Mouse (Mus musculus) adrenal gland, postnatal 10 days (tissue): ENCODE results near the gene Large2. TPM values are rescaled to one million over a fixed set of nuclear protein-coding genes. Genes with fewer than 3 reads are reported as not detected.

Source experiments
- DNase-seq: peaks from one replicate; pipeline ENCODE4 v3.0.0; 2021; ENCODE audit warnings: mixed read lengths
- total RNA-seq, 2 experiments: library from RNA; stranded (reverse); gene quantifications; 2 replicates each; pipeline ENCODE4 v1.2.3; 2021

Large2 gene
- total RNA-seq, 2 experiments from 2014 or later: 1.7 to 2.2 TPM

DNA sequence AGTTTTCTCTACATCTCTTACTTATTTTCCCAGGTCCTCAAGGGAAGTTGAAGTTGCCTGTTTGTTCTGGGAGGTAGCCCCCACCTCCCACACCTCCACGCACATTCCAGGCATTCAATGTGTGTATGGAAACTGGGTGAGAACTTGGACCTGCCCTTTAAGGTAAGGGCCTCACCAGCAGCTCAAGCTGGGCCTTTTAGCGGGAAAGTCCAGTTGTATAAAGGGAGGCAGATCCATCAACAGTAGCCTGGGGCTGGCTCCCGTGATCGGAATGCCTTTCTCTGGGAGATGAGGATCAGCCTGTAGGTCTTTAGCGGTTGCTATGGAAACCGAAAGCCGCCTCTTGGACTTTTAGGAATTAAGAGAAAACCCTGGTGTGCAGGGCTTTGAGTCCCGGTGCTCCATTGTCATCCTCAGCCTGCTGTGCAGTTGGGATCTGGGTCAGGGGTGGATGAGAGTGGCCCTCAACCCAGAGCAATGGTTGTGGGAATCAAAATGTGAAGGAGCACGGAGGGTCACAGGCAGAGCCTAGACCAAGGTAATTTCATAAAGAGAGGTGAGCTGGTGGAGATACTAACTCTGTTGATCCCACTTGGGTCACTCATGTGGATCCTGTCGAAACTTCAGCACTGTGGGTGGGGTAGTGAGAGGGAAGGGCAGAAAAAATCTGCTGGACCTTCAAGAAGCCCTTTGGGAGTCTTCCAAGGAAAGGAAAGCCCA lies 2.5 kb downstream of the Large2 start:
- no peak for DNase-seq

DNA sequence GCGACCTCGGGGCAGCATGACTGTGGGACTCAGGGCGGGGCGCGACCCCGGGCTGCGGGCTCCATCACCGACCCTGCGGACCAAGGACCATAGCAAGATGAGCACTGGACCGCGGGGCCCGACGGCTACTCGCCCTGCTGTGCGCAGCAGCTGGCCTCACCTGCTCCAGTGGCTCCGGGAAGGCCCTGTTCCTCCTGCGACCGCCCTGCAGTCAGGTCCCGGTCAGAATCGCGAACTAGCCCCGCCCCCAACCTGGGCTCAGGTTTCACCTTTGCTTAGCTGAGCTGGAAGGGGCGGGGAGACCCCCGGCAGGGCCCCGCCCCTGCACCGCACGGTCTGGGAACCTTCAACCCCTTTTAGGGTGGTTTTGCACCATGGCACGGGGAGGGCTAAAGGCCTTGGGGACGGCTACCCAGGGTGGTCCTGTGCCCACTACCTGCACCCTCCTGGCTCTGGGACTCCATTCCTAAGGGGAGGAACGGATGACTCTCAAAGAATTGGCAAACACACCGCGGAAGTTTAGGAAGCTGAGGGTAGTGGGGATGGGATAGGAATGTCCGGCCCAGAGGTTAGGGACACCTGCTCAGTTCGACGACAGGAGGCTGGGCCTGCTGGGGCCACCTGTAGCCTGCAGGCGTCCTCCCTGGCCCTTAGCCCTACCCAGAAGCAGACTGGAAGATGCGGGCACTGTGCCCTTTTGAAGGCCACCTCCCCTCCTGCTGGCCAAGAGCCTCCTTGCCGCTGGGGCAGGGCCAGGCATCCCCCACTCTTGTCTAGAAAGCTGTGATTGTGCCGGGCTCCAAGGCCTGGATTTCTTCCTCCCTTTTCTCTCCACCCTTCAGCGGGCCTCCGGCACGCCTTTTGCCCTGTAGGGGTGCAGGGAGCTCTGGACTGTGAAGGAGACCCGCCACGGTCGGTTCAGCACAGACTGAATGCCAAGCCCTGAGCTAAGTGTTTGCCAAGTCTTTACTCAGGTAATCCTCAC lies 3.6 kb downstream of the Large2 start:
- peak; percentile 63 for DNase-seq

DNA sequence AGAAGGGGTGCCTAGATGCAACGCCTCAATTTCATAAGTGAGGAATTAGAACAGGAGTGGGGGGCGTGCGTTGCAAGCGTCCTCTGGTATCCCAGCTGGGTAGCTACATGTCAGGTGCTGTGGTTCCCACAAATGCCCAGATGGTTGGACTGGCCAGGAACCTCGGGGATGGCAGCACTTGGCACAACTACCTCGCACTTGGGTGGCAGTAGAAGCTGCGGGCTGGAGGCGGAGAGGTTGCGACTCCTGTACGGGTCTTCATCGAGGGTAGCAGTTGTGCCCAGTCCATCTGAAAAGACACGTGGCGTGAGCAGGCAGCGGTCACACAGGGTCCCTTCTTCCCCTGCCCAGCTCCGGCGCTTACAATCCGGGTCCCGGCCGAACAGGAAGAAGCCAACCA lies 4.3 kb downstream of the Large2 start:
- no peak for DNase-seq

- DNase-seq: no peak
Observed at GRCm38 (mm10) chr2:92367383-92368029, 7.2 kb downstream of the Large2 start.

DNA sequence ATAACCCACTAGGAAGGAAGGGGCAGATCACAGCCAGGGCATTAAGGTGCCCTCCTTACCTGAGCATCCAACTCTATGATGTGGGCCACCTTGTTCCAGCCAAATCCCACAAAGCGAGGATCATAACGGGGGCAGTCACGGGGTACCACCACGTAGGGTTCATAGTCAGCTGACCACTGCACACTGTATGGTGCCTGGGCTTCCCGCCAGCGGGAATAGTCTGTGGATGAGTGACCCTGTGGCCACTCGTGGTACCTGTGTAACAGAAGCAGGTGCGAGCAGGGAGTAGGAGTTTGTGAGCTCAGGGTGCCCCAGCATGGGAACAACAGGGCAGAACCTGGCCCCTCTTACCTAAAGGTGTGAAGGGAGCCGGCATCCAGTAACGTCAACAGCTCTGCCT lies 9.1 kb downstream of the Large2 start:
- no peak for DNase-seq

DNA sequence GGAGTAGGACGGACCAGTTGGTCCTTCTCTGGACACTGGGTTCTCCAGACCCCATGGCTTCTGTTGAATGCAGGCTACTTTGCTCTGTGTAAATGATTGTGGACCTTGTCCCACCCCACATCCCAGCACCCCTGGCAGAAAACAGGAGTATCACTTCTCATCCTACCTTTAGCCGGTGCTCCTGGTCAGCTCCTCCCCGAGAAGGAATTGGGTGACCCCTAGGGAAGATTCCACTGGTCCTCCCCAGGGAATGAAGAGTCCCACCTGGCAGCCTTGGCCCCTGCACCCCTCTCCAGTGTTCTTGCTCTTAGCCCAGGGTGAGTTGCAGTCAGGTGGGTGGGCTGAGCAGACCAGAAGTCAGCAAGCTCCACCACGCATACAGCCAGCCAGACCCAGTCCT lies 10.6 kb downstream of the Large2 start:
- no peak for DNase-seq

GRCm38 (mm10) chr2:92362571-92363228 lies 12.0 kb downstream of the Large2 start:
- DNase-seq: no peak

DNA sequence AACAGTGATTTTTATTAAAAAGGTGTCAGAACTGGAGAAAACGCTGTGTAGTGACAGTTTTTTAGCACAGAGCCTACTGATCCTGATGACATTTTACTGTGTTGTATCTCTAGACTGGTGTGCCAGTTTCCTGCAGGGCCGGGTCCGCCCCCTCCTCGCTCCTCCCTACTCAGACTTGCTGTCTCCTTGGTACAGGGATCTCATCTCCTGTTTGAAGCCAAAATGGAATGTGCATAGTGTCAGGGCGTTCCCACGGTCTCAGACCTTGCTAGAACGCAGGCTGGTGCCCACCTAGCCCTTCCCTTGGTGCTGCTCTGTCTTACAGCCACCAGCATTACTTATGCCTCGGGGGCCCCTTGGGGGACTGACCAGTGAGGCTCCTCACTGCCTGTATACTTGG lies 12.9 kb downstream of the Large2 start:
- no peak for DNase-seq

DNA sequence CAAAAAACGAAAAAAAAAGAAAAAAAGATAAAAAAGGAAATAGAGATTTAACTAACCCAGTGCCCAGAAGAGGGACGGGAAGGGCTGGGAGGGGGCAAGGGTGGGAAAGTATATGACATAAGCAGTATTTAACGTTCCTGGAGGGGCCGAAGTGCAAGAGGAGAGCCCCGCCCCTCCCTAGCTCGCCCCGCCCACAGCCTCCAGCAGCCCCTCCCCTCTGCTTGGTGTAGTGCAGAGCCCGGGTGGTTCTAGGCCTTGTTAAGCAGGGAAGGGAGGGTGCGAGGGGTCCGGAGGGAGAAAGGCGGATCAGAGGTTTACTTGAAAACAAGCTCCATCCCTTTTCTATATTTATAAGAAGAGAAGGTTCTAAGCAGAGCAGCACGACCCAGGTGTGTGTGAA lies 13.8 kb downstream of the Large2 start:
- peak; percentile 53 for DNase-seq

- DNase-seq: peak; percentile 51
Observed at GRCm38 (mm10) chr2:92360186-92360823, 14.4 kb downstream of the Large2 start.

DNA sequence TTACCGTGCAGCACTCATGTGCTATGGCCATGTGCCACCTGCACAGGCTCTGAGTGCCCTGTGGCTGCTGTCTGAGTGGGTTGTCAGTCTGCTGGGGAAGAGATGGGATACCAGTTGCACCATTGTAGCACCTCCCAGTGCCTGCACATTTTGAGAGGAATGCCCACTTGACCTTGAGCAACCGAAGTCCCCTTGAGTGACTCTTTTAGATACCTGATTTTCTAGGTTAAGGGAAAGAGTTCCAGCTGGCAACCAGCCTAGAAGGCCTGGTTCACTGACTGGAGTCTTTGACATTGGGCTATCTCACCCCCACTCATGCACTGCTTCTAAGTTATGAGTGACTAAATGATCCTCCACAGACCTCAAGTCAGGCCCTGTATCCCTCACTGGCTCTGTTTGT lies 15.4 kb downstream of the Large2 start:
- no peak for DNase-seq

DNA sequence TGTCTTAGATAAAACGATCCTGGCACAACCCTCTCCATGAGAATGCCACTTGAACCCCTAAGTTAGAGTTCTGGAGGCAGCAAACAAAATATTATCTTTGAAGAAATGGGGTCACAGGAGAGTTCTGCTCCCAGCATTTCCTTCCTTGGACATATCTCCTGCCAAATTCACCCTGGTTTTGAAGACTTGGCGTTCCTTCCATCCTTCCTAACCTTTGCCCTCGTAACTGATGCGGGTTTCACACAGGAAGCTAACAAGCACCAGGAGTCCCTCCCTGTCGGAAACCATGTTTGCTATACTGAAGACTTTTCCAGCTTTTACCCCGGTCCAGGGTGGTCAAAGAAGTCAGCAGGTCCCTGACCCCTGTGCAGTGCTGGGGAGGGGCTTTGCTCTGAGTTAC lies 20.4 kb downstream of the Large2 start:
- DNase-seq: peak; percentile 4

- no peak for DNase-seq
Observed at GRCm38 (mm10) chr2:92353402-92353801, 21.3 kb downstream of the Large2 start.

DNA sequence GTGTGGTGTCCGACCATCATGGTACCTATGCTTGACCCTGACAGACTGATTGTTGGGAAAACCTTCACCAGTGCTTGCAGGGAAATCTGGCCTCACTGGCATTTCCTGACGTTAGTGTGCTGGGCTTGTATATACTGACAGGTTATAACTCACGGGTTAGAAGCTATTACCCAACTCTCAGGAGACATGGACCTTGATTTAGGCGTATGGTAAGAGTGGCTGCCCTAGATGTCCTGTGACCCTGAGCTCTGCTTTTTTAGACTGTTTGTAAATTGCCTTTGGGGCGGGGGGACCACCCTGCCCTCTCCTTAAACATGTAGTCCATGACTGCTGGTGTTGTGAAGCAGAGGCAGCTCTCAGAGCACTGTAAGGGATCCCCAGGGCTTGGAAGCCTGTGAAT lies 24.0 kb downstream of the Large2 start:
- DNase-seq: peak; percentile 56

DNA sequence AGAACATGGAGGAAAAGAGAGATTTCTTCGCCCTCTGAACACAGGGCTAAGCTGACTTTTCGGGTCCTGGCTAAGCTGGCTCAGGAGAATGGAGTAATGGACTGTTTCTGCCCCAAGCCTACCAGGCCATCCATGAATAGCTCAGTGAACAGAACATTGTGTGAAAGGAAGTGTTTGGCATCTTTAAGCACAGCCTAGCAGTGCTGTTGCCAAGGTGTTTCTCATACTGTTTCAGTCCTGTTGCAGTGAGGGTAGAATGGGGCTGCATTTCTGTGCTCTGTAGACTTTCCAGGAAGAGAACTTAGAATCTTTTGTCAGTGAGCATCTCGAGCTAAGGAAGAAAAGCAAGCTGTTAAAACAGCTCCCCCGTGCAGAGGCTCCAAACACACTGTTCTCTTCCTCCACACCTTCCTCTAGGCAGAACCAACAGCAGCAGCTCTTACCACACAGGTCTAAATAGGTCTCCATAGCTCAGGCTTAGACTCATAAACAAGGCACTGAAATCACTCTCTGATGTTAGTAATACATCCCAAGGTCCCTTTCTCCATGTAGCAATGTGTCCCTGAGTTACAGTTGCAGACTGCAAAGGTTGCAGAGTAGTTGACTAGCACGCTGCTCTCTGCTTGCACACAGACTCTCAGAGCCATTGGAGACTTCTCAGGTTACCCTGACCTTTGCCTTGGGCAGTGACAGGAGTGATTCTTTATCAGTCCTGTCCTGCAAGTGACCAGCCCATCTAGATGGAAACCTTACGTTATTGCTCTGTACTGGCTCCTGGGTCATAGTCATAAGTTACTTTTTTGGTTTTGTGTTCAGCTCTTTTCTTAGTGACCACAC lies 24.9 kb downstream of the Large2 start:
- peak; percentile 70 for DNase-seq

DNA sequence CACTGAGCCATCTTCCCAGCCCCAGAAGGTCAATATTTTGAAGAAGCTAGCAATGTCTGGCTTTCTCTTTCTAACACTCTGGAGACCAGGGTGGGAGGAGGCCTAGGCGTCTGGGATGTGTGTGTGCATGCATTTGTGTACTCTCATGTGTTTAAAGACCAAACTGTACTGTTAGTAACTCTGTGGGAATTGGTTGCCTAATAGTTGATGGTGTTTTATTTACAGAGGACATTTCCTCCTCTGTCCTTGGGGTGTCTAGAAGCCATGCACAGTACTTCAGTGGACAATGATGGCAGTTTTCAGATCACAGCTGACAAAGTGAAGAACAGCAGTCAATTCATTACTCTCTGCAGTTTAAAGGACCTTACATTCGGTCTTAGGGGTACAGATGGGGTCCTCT lies 27.5 kb downstream of the Large2 start:
- no peak for DNase-seq

DNA sequence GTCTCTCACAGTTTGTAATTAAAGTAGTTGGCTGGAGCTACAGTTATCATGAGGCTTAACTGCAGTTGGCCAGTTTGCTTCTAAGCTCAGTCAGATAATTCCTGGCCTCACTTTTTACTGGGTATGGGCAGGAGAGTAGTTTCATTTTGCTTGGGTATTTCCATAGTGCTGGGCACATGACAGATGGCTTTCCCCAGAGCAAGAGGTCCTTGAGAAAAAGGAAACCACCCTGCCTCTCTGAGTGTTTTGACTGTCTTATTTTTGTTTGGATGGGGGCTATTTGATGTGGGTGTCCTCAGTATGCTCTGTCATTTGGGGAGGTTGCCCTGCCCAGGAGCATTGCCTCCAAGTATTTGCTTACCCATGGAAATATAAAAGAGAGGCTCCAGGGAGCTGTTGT lies 32.3 kb downstream of the Large2 start:
- DNase-seq: no peak

GRCm38 (mm10) chr2:92331871-92332270 lies 42.8 kb downstream of the Large2 start:
- no peak for DNase-seq

DNA sequence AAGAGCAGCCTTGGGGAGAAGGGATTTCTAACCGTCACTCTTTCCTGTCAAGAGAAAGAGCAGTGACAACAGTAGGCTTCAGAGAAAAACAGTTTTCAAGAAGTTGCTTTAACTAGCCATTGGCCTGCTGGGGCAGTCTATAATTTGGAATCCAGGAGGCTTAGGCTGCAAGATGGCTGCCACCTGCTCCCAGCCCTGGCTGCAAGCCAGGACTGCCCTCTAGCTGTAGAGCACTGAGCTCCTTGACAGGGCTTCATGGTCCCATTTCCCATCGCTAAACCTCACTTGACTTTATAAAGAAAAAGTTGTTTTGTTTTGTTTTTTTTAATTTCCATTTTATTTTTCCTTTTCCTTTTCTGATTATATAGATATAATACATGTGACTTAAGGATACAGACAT lies 43.3 kb downstream of the Large2 start:
- no peak for DNase-seq

DNA sequence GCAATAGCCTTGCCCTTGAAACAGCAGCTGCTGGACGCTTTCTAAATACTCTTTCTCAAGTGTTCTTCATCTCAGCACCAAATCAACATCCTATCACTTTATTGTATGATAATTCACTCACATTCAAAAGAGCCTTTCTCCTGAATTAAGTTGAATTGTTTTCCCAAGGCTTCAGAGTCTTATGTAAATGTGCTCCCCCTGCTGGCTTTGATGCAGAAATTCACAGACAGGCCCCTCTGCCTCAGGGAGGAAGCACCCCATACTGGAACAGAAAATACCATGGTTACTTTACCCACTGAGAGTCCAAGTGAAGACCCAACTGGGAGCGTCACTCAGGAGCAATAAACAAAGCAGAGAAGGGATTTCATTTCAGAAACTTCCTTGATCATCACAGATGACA lies 43.8 kb downstream of the Large2 start:
- no peak for DNase-seq

GRCm38 (mm10) chr2:92328206-92328605 lies 46.5 kb downstream of the Large2 start:
- no peak for DNase-seq
